Mouse (Mus musculus): ENCODE results near the gene Gm3055. TPM values are rescaled to one million over a fixed set of nuclear protein-coding genes. Genes with fewer than 3 reads are reported as not detected.
"Not testable (repeated sequence)": the region's sequence is repeated elsewhere in the genome, so short reads cannot be mapped to it uniquely, and the experiment has no call there.

Gm3055 gene
- 10 to 100 TPM in 1 of 2 experiments, 1 to 10 TPM in 1; 9.2 to 10.1 TPM for total RNA-seq (2021)
- long read RNA-seq, partial matches to known transcripts = 0 of 1 reads
- long read RNA-seq, other reads (novel, unspliced or antisense) = 1 of 1 reads

- not testable (repeated sequence) for DNase-seq (ENCODE audit: low spot score in 2 of 2)
Observed at GRCm38 (mm10) chr10:81770506-81771403, at the start of gene Gm3055. TSS of gene Gm3055 (minus strand) at chr10:81771161.

GRCm38 (mm10) chr10:81811899-81812298, 40.9 kb upstream of the Gm3055 start, which contains the start of gene Gm4767:
TSS of gene Gm4767 (plus strand) at chr10:81812186.
- peak; percentile 0 for DNase-seq (ENCODE audit: low spot score in 2 of 2)

GRCm38 (mm10) chr10:81771404-81771777, 430 bp upstream of the Gm3055 start:
- not testable (repeated sequence) for DNase-seq (ENCODE audit: low spot score in 2 of 2)

GRCm38 (mm10) chr10:81704531-81705301, 66.2 kb downstream of the Gm3055 start, which contains the start of gene Zfp433:
TSS of gene Zfp433 (plus strand) at chr10:81704825.
- DNase-seq (ENCODE audit: low spot score in 2 of 2) = not testable (repeated sequence)

Other genes with a start within 250 kb of the Gm3055 start
- 1 to 10 TPM; 3.9 to 4.4 TPM for gene Gna15, start 246.9 kb downstream of the Gm3055 start, total RNA-seq (2021)
- 100 to 1,000 TPM; 124 to 126 TPM for gene Gna11, start 226.0 kb downstream of the Gm3055 start, total RNA-seq (2021)
- gene Aes, start 211.7 kb downstream of the Gm3055 start, total RNA-seq (2021) = 100 to 1,000 TPM; 765 to 778 TPM
- 10 to 100 TPM; 31.6 to 31.8 TPM for gene Tle2, start 196.6 kb downstream of the Gm3055 start, total RNA-seq (2021)
- gene Tle6, start 170.1 kb downstream of the Gm3055 start, total RNA-seq (2021) = 1 to 10 TPM; 2.6 to 4.1 TPM
- 1 to 10 TPM; 3.6 to 3.8 TPM for gene BC025920, start 164.9 kb downstream of the Gm3055 start, total RNA-seq (2021)
- gene Sirt6, start 143.4 kb downstream of the Gm3055 start, total RNA-seq (2021) = 10 to 100 TPM; 24.8 to 26.7 TPM
- 10 to 100 TPM; 36.9 to 37.8 TPM for gene Ankrd24, start 142.6 kb downstream of the Gm3055 start, total RNA-seq (2021)
- gene Gm10778, start 122.1 kb downstream of the Gm3055 start, total RNA-seq (2021) = 1 to 10 TPM; 3.5 to 3.8 TPM
- gene Zfp433, start 66.3 kb downstream of the Gm3055 start, total RNA-seq (2021) = 10 to 100 TPM in 1 of 2 experiments, 1 to 10 TPM in 1; 8.9 to 10.9 TPM
- gene Gm4767, start 41.0 kb upstream of the Gm3055 start, total RNA-seq (2021) = 1 to 10 TPM; 3.0 to 3.5 TPM
- 1 to 10 TPM; 1.7 to 3.5 TPM for gene Gm32687, start 92.8 kb upstream of the Gm3055 start, total RNA-seq (2021)
- 1 to 10 TPM; 4.6 to 5.1 TPM for gene Zfp781, start 159.3 kb upstream of the Gm3055 start, total RNA-seq (2021)

Data from layer of hippocampus, adult 18-20 months (tissue).